Mouse (Mus musculus): ENCODE data around the gene Rin3.

DNA sequence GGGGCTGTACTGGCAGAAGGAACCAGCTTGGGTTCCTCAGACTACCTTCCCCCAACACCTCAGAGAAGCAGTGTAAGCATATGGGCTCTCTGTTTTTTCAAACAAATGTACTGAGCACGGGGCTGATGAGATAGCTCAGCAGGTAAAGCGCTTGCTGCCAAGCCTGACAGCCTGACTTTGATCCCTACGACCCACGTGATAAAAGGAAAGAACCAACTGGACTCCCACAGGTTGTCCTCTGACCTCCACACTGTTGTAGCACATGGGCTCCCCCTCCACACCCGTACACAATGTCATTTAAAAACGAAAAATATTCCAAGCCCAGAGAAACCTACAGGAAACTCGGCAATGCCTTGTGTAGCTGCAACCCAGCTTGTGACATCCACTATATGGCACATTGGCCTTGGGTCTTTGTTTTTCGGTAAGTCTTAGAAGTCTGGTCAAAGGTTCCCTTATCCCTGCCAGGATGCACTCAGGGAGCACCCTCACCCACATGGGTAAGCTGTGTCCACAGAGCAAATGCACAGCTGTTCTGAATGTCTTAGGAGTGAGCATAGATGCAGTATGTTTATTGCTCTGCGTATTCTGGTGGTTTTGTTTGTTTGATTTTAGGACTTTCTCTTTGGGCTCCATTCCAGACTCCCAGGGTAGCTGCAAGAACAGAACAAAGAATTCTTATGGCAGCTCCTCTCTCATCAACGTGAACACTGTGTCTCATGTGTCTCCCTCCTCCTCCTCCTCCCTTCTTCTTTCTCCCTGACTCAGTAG, 22.4 kb downstream of the Rin3 start:
- TF ChIP-seq CTCF (IDR thresholded peaks at IDR 0.05; ENCODE audit: insufficient read depth, low read length) (no peak), POLR2A (IDR thresholded peaks at IDR 0.05; ENCODE audit: borderline replicate concordance, extremely low read depth, low read depth, low read length) (no peak)
